ENCODE assay signal across 26 mouse cellular contexts in the genomic region with DNA sequence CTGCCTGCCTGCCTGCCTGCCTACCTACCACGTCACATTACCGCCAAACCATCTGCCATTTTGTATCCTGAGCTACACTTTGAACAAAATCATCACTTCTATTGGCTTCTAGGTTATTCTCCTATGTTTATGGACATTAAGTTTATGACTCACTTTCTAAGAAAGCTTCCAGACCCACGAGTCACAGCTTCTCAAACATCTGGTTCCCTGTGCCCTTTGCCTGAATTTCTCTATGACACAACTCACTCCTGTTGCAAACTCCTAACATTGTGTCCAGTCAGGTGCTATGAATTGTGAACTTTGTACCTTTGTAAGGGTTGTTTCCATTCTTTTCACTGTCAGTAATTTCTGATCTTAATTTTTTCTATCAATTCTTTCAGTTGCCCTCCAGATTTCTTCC.
"Had no signal": no experiment of that assay in that cellular context is flagged by ENCODE, and none has a peak within 500 bp of the region (broad histone marks: within the 10 kb centered on the region; RNA-seq: fewer than 3 reads in every experiment).

No protein-coding gene starts in this region.

- H3K27me3 ChIP-seq: heart, embryonic 12.5 days; hindbrain, embryonic 12.5 days; intestine, embryonic 15.5 days; limb, embryonic 13.5 days; limb, embryonic 15.5 days; liver, embryonic 12.5 days had no signal

- H3K9ac ChIP-seq: heart, embryonic 12.5 days; hindbrain, embryonic 12.5 days; hindbrain, embryonic 14.5 days; intestine, embryonic 15.5 days; limb, embryonic 13.5 days; limb, embryonic 15.5 days; liver, embryonic 12.5 days; liver, embryonic 14.5 days had no signal

- H3K36me3 ChIP-seq: heart, embryonic 10.5 days; heart, embryonic 12.5 days; hindbrain, embryonic 10.5 days; hindbrain, embryonic 12.5 days; intestine, embryonic 15.5 days; limb, embryonic 13.5 days; limb, embryonic 15.5 days; liver, embryonic 12.5 days had no signal

- H3K9me3 ChIP-seq: heart, embryonic 10.5 days; heart, embryonic 12.5 days; hindbrain, embryonic 10.5 days; hindbrain, embryonic 12.5 days; intestine, embryonic 15.5 days; limb, embryonic 13.5 days; limb, embryonic 15.5 days; liver, embryonic 12.5 days had no signal

- H3K27ac ChIP-seq: heart, embryonic 10.5 days; hindbrain, embryonic 10.5 days; hindbrain, embryonic 12.5 days; hindbrain, embryonic 14.5 days; intestine, embryonic 15.5 days; layer of hippocampus, adult 2 months; limb, embryonic 13.5 days; limb, embryonic 15.5 days; liver, embryonic 12.5 days; liver, embryonic 14.5 days had no signal

- DNase-seq: gastrocnemius, postnatal 14 days; gastrocnemius, postnatal 36 days; heart, adult 18-20 months; heart, postnatal 10 days; heart, postnatal 4 days; kidney, adult 18-20 months; kidney, adult 9 months; kidney, postnatal 10 days; kidney, postnatal 25 days; kidney, postnatal 4 days; layer of hippocampus, adult 9-11 months; layer of hippocampus, postnatal 36 days; left cerebral cortex, postnatal 4 days had no signal

- H3K4me1 ChIP-seq: heart, embryonic 10.5 days; heart, embryonic 12.5 days; hindbrain, embryonic 10.5 days; hindbrain, embryonic 12.5 days; intestine, embryonic 15.5 days; limb, embryonic 13.5 days; limb, embryonic 15.5 days had no signal

- ATAC-seq: hindbrain, embryonic 16.5 days; inflammation-experienced regulatory T-cells, adult 6 months; intestine, embryonic 15.5 days; liver, embryonic 12.5 days had no signal

- H3K4me3 ChIP-seq: heart, embryonic 10.5 days; heart, embryonic 12.5 days; hindbrain, embryonic 10.5 days; hindbrain, embryonic 12.5 days; intestine, embryonic 15.5 days; layer of hippocampus, adult 2 months; limb, embryonic 13.5 days; limb, embryonic 15.5 days; liver, embryonic 12.5 days had no signal

- H3K4me2 ChIP-seq: heart, embryonic 12.5 days; hindbrain, embryonic 12.5 days; hindbrain, embryonic 14.5 days; intestine, embryonic 15.5 days; limb, embryonic 13.5 days; limb, embryonic 15.5 days; liver, embryonic 12.5 days had no signal
